Mouse (Mus musculus) thymus, adult 2 months (tissue): ENCODE measurements at regions not wholly inside any gene's neighbourhood (a gene's known extent, or its start where the extent isn't known, plus 50 kb on each side); places are given as distances from the start of the nearest gene placed in this dataset.
A peak's percentile ranks its signal among the peaks of the same experiment; 100 is the strongest.

Experiments used
- DNase-seq: peaks from one replicate; pipeline ENCODE4 v3.0.0; 2021
- H3K27ac ChIP-seq: fragments of 200-500 bp; 2 replicates; pipeline ENCODE4 v1.5.1; 2012; ENCODE audit warnings: low read length, control low read depth; ENCODE audit not compliant: control insufficient read depth, insufficient read depth
- H3K27me3 ChIP-seq: fragments of 200-500 bp; 2 replicates; pipeline ENCODE4 v1.6.1; 2012; ENCODE audit warnings: mild to moderate bottlenecking, low read length, moderate library complexity, mixed read lengths; ENCODE audit not compliant: control insufficient read depth, insufficient read depth
- H3K36me3 ChIP-seq: fragments of 200-500 bp; 2 replicates; pipeline ENCODE4 v1.6.1; 2012; ENCODE audit warnings: mild to moderate bottlenecking, low read length, moderate library complexity; ENCODE audit not compliant: control insufficient read depth, insufficient read depth
- H3K4me1 ChIP-seq: fragments of 200-500 bp; replicated peaks from 2 replicates; pipeline ENCODE4 v1.6.1; 2012; ENCODE audit warnings: low read length; ENCODE audit not compliant: control insufficient read depth, insufficient read depth
- H3K4me3 ChIP-seq: fragments of 200-500 bp; 2 replicates; pipeline ENCODE4 v1.5.1; 2012; ENCODE audit warnings: mild to moderate bottlenecking, low read length, control low read depth, moderate library complexity; ENCODE audit not compliant: control insufficient read depth, insufficient read depth
- CTCF ChIP-seq: fragments of 200-500 bp; IDR thresholded peaks from 2 replicates; pipeline ENCODE4 v1.5.1; 2012; ENCODE audit warnings: mild to moderate bottlenecking, control low read depth, low read length, moderate library complexity, borderline replicate concordance; ENCODE audit not compliant: control insufficient read depth, poor library complexity, insufficient read depth; ENCODE audit errors: extremely low read depth
- POLR2A ChIP-seq: fragments of 200-500 bp; IDR thresholded peaks from 2 replicates; pipeline ENCODE4 v1.6.1; 2012; ENCODE audit warnings: mild to moderate bottlenecking, low read length, control low read depth, moderate library complexity; ENCODE audit not compliant: control insufficient read depth, poor library complexity, insufficient read depth; ENCODE audit errors: extremely low read depth
- WGBS: fragments of 180-500 bp; shearing (Covaris S2); methylation state at CpG from one replicate; pipeline ENCODE4 v1.1.7; 2018; 5-methylcytosine and 5-hydroxymethylcytosine counted together

- Histone ChIP-seq H3K4me1 (peaks cover 13% of the 10 kb centered on the region), H3K27ac (peak overlapping the region; percentile 13; the same call in 1 of the 2 replicates), H3K4me3 (no peak overlapping the region), H3K27me3 (no peaks in the 10 kb centered on the region), H3K36me3 (no peaks in the 10 kb centered on the region)
- DNase-seq: no peak
- WGBS: 42% methylated on average over 7 of the region's 7 CpGs
- TF ChIP-seq POLR2A: no peak
These were observed 97.8 kb downstream of the Tmsb4x start for GRCm38 (mm10) chrX:167111059-167111871.

GRCm38 (mm10) chrX:167108356-167108755, 100.8 kb downstream of the Tmsb4x start:
- Histone ChIP-seq H3K27me3 (no peaks in the 10 kb centered on the region), H3K4me3 (no peak overlapping the region), H3K27ac (peak overlapping the region; percentile 47; the same call in 1 of the 2 replicates), H3K36me3 (no peaks in the 10 kb centered on the region), H3K4me1 (peaks cover 24% of the 10 kb centered on the region)
- TF ChIP-seq POLR2A: no peak
- TF ChIP-seq CTCF: no peak
- WGBS: 7% methylated on average over 6 of the region's 6 CpGs
- DNase-seq: peak; percentile 46

GRCm38 (mm10) chrX:167107469-167107868, 101.6 kb downstream of the Tmsb4x start:
- no peak for DNase-seq
- Histone ChIP-seq H3K4me1 (peaks cover 27% of the 10 kb centered on the region), H3K27ac (peak overlapping the region; percentile 59), H3K4me3 (no peak overlapping the region), H3K27me3 (no peaks in the 10 kb centered on the region), H3K36me3 (no peaks in the 10 kb centered on the region)
- TF ChIP-seq CTCF: no peak
- WGBS: 32% methylated on average over 4 of the region's 4 CpGs

- TF ChIP-seq POLR2A: no peak
- TF ChIP-seq CTCF: no peak
- 17% methylated on average over 11 of the region's 11 CpGs for WGBS
- no peak for DNase-seq
- H3K36me3 ChIP-seq: no peaks in the 10 kb centered on the region
- H3K27ac ChIP-seq: peak overlapping the region; percentile 33
- H3K4me3 ChIP-seq: no peak overlapping the region
- H3K4me1 ChIP-seq: peaks cover 23% of the 10 kb centered on the region
- no peaks in the 10 kb centered on the region for H3K27me3 ChIP-seq
These were observed 103.1 kb downstream of the Tmsb4x start for GRCm38 (mm10) chrX:167105931-167106417.

GRCm38 (mm10) chrX:167105354-167105753, 103.8 kb downstream of the Tmsb4x start:
- no peak for DNase-seq
- Histone ChIP-seq H3K27me3 (no peaks in the 10 kb centered on the region), H3K4me3 (no peak overlapping the region), H3K4me1 (peaks cover 21% of the 10 kb centered on the region), H3K36me3 (no peaks in the 10 kb centered on the region), H3K27ac (no peak overlapping the region)
- no peak for TF ChIP-seq CTCF
- no peak for TF ChIP-seq POLR2A
- 54% methylated on average over 4 of the region's 4 CpGs for WGBS

- Histone ChIP-seq H3K27ac (peak overlapping the region; percentile 2; the same call in 1 of the 2 replicates), H3K4me1 (peaks cover 23% of the 10 kb centered on the region), H3K27me3 (no peaks in the 10 kb centered on the region), H3K4me3 (no peak overlapping the region), H3K36me3 (no peaks in the 10 kb centered on the region)
- no peak for DNase-seq
- 64% methylated on average over 4 of the region's 4 CpGs for WGBS
- TF ChIP-seq CTCF: no peak
- TF ChIP-seq POLR2A: no peak
These were observed 104.9 kb downstream of the Tmsb4x start for GRCm38 (mm10) chrX:167104247-167104621.
